Mouse (Mus musculus): Measurements from ENCODE around the gene Gramd1b. TPM values are rescaled to one million over a fixed set of nuclear protein-coding genes. Genes with fewer than 3 reads are reported as not detected.

The Gramd1b gene
- polyA plus RNA-seq, 1 experiment from 2014 or later, result 3.0 TPM

DNA sequence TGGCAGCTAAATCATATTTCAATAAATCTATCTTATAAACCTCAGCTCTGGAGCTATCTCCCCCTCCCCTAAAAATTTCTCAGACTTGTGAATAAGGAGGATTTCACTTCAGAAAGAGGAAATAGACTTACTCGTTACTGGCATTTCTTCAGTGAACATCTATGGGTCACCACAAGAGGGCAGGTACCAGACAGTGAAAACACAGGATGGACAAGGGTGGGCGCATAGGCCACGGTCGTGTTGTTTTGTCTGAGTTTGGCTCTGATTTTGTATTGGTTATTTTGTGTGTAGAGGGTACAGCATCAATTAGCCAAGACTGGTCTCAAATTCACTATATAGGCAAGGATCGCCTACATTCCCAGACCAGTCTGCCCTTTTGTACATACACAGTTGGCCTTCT lies 79.0 kb downstream of the Gramd1b start:
- no peak overlapping the region for H3K27ac ChIP-seq
- no peak overlapping the region for H3K4me3 ChIP-seq (replicated peaks)
- no peak overlapping the region for H3K9ac ChIP-seq
- ATAC-seq, result no peak
- H3K36me3 ChIP-seq, result no peaks in the 10 kb centered on the region
- H3K4me1 ChIP-seq (replicated peaks), result peaks cover 4% of the 10 kb centered on the region; the same call in 1 of the 2 replicates
- no peaks in the 10 kb centered on the region for H3K27me3 ChIP-seq (replicated peaks)
- no peak overlapping the region for H3K4me2 ChIP-seq (replicated peaks)
- no peaks in the 10 kb centered on the region for H3K9me3 ChIP-seq
- WGBS, result 68% methylated on average over 5 of the region's 5 CpGs

- H3K9me3 ChIP-seq, result no peaks in the 10 kb centered on the region
- H3K27ac ChIP-seq, result no peak overlapping the region
- ATAC-seq, result no peak
These were observed 80.4 kb downstream of the Gramd1b start for GRCm38 (mm10) chr9:40450776-40451175.

GRCm38 (mm10) chr9:40450417-40450714 lies 80.8 kb downstream of the Gramd1b start:
- Histone ChIP-seq H3K4me3 (replicated peaks) (no peak overlapping the region), H3K4me2 (replicated peaks) (no peak overlapping the region), H3K9ac (no peak overlapping the region), H3K4me1 (replicated peaks) (0 out of 2 replicates have a peak, but pooled peaks cover 4% of the 10 kb centered on the region), H3K9me3 (no peaks in the 10 kb centered on the region), H3K36me3 (no peaks in the 10 kb centered on the region), H3K27me3 (replicated peaks) (no peaks in the 10 kb centered on the region), H3K27ac (no peak overlapping the region)
- 53% methylated on average over 7 of the region's 7 CpGs for WGBS
- no peak for ATAC-seq

More at GRCm38 (mm10) chr9:40450776-40451175, 80.4 kb downstream of the Gramd1b start:
- no peak overlapping the region for H3K9ac ChIP-seq
- 0 out of 2 replicates have a peak, but pooled peaks cover 4% of the 10 kb centered on the region for H3K4me1 ChIP-seq (replicated peaks)
- no peaks in the 10 kb centered on the region for H3K36me3 ChIP-seq
- no peak overlapping the region for H3K4me3 ChIP-seq (replicated peaks)
- 60% methylated on average over 5 of the region's 5 CpGs for WGBS
- H3K4me2 ChIP-seq (replicated peaks), result no peak overlapping the region
- no peaks in the 10 kb centered on the region for H3K27me3 ChIP-seq (replicated peaks)

DNA sequence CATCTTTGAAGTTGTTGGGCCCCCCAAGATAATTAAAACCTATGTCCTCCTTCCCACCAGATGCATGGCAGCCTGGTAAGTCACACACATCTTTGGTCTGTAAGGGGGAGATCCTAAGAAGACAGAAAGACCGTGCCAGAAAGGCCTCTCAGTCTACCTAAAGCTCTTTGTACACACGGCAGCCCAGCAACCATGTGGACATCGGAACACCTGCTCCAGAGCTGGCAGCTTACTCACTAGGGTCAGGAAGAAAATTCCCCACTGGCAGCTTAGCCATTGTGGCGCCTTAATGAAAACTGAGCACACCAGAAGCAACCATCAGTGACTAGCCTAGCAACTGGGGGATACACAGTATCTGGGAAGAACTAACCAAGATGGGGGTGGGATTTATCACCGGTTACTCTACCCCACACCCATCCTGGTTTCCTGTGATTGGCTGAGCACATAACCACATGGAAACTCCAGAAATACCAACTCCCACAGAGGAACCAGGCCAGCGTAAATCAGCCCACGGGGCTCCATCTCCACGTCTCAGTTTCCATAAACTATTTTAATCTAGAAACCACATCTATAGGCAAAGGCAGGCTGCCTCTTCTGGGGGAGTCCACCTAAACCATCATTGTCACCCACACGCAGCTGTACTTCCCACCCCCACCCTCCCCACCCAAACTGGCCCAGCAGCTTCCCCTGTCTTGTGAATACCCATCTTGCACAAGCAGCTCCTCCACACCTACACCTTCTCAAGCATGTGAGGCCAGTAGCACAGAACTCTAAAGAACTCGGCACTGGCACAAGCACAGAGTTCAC lies 81.4 kb downstream of the Gramd1b start:
- no peak for ATAC-seq
- no peaks in the 10 kb centered on the region for H3K36me3 ChIP-seq
- no peak overlapping the region for H3K9ac ChIP-seq
- no peaks in the 10 kb centered on the region for H3K27me3 ChIP-seq (replicated peaks)
- 54% methylated on average over 10 of the region's 10 CpGs for WGBS
- no peak overlapping the region for H3K4me2 ChIP-seq (replicated peaks)
- no peak overlapping the region for H3K27ac ChIP-seq
- H3K9me3 ChIP-seq, result no peaks in the 10 kb centered on the region
- H3K4me3 ChIP-seq (replicated peaks), result no peak overlapping the region
- 0 out of 2 replicates have a peak, but pooled peaks cover 4% of the 10 kb centered on the region for H3K4me1 ChIP-seq (replicated peaks)

DNA sequence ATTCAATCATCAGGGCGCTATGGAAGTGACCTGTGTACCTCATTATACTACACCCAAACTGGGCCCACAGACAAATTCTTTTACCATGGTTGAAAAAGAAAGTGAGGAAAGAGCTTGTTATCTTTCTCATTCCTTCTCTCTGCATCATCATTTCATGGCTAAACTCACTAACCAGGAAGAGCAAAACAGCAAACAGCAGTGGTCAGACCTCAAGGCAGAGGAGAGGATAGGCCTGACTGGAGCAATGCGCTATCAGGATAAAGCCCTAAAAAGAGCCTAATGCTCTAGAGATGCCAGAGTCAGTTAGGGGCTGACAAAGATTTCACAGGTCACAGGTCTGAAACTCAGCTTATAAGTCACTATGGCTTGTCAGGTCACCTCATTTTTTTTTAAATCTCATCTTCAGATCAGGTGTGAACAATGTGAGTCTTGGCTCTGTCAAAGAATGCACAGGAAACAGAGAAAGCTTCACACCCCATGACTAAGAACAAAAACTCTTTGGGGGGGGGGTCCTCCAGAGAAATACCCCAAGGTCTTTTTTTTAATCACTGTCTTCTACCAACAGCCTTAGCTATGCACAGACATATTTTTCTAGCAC lies 82.4 kb downstream of the Gramd1b start:
- H3K36me3 ChIP-seq, result no peaks in the 10 kb centered on the region
- WGBS, result 90% methylated on average over 2 of the region's 2 CpGs
- no peak for ATAC-seq
- H3K9ac ChIP-seq, result no peak overlapping the region
- H3K27ac ChIP-seq, result no peak overlapping the region
- H3K4me1 ChIP-seq (replicated peaks), result 0 out of 2 replicates have a peak, but pooled peaks cover 4% of the 10 kb centered on the region
- no peaks in the 10 kb centered on the region for H3K27me3 ChIP-seq (replicated peaks)
- no peak overlapping the region for H3K4me2 ChIP-seq (replicated peaks)
- H3K9me3 ChIP-seq, result no peaks in the 10 kb centered on the region
- H3K4me3 ChIP-seq (replicated peaks), result no peak overlapping the region

GRCm38 (mm10) chr9:40447265-40447664 lies 83.9 kb downstream of the Gramd1b start:
- Histone ChIP-seq H3K9ac (no peak overlapping the region), H3K4me3 (replicated peaks) (no peak overlapping the region), H3K4me1 (replicated peaks) (no peaks in the 10 kb centered on the region), H3K36me3 (no peaks in the 10 kb centered on the region), H3K27ac (no peak overlapping the region), H3K4me2 (replicated peaks) (no peak overlapping the region), H3K9me3 (no peaks in the 10 kb centered on the region), H3K27me3 (replicated peaks) (no peaks in the 10 kb centered on the region)
- ATAC-seq, result no peak
- 75% methylated on average over 4 of the region's 4 CpGs for WGBS

DNA sequence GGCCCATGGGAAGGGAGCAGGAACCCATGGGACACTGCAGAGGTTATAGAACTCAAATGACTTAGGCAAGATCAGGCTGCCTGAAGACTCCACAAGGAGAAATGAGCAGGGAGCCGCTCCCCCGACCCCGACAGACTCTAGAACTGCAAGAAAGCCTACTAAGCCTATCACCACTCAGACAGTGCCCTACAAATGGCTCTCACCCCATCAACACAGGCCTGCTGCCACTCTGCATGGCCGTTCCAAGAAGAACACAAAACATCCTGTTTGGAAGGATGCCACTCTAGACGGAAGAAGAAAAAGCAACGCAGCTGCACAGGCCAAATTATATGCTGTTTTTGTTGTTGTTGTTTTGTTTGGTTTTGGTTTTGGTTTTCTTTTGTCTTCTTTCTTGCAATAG lies 86.2 kb downstream of the Gramd1b start:
- Histone ChIP-seq H3K4me1 (replicated peaks) (no peaks in the 10 kb centered on the region), H3K4me3 (replicated peaks) (no peak overlapping the region), H3K4me2 (replicated peaks) (no peak overlapping the region), H3K27ac (no peak overlapping the region), H3K9me3 (no peaks in the 10 kb centered on the region), H3K36me3 (no peaks in the 10 kb centered on the region), H3K27me3 (replicated peaks) (no peaks in the 10 kb centered on the region), H3K9ac (no peak overlapping the region)
- WGBS, result 91% methylated on average over 6 of the region's 6 CpGs
- no peak for ATAC-seq

DNA sequence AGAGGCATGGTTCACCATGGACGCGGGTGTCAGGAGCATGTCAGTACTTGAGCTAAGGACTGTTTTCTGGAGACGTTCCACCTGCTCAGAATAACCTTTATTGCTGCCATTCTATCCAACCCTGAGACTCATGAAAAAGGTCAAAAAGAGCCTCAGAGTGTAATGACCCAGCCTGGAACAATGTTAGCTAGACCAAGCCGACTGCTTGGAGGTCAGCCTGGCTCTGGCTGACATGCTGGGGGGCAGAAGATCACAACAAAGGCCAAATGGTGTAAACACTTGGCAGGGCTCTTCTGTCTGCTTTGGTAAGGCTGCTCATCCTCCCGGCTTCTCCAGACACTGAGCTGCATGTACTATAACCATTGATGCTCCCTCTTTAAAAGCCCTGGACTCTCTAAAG lies 88.4 kb downstream of the Gramd1b start:
- Histone ChIP-seq H3K27me3 (replicated peaks) (no peaks in the 10 kb centered on the region), H3K27ac (no peak overlapping the region), H3K4me3 (replicated peaks) (no peak overlapping the region), H3K4me1 (replicated peaks) (no peaks in the 10 kb centered on the region), H3K9me3 (no peaks in the 10 kb centered on the region), H3K36me3 (no peaks in the 10 kb centered on the region), H3K9ac (no peak overlapping the region), H3K4me2 (replicated peaks) (no peak overlapping the region)
- ATAC-seq, result no peak
- 59% methylated on average over 5 of the region's 5 CpGs for WGBS

GRCm38 (mm10) chr9:40439973-40440687 lies 91.1 kb downstream of the Gramd1b start:
- H3K4me1 ChIP-seq (replicated peaks), result no peaks in the 10 kb centered on the region
- H3K9ac ChIP-seq, result no peak overlapping the region
- no peak overlapping the region for H3K27ac ChIP-seq
- no peak overlapping the region for H3K4me2 ChIP-seq (replicated peaks)
- no peaks in the 10 kb centered on the region for H3K9me3 ChIP-seq
- 75% methylated on average over 8 of the region's 8 CpGs for WGBS
- H3K36me3 ChIP-seq, result no peaks in the 10 kb centered on the region
- H3K4me3 ChIP-seq (replicated peaks), result no peak overlapping the region
- 0 out of 2 replicates have a peak, but pooled peaks have one; percentile 55 for ATAC-seq
- H3K27me3 ChIP-seq (replicated peaks), result no peaks in the 10 kb centered on the region

DNA sequence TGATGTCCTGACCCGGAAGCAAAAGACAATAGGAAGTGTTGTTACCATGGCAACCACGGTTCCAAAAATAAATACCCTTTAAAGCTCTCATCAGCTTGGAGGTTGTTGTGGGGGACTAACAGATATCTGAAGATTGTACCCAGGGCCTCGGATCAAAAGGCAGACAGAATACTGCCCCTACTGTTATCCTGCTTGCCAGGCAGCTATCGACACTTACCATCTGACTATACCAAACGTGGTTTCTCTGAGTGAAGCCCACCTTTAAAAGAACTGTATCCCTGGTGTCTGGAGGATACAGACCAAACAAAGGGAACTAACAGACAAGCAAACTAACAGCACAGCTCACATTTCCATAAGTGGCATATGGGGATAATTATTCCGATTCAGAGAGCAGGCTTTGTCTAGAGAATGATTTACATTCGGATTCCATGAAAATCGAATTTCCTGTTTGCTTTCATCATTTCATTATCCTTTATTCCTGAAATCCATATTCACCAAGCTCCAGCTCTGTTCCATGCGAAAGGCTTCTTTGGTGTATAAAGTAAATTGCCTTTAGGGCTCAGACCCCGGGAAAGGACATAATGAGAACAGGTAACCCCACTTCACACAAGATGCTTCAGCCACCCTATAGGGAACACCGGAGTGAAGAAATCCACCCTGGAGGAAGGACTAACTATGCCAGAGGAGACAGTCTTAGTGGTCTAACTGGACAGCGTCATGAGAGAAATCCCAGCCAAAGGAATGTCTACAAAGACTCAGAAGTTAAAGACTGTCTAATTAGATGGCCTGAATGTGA lies 92.3 kb downstream of the Gramd1b start:
- no peak for ATAC-seq
- no peak overlapping the region for H3K27ac ChIP-seq
- H3K9ac ChIP-seq, result no peak overlapping the region
- H3K36me3 ChIP-seq, result no peaks in the 10 kb centered on the region
- H3K4me2 ChIP-seq (replicated peaks), result no peak overlapping the region
- WGBS, result 66% methylated on average over 12 of the region's 12 CpGs
- H3K27me3 ChIP-seq (replicated peaks), result no peaks in the 10 kb centered on the region
- H3K4me3 ChIP-seq (replicated peaks), result no peak overlapping the region
- no peaks in the 10 kb centered on the region for H3K9me3 ChIP-seq
- no peaks in the 10 kb centered on the region for H3K4me1 ChIP-seq (replicated peaks)

DNA sequence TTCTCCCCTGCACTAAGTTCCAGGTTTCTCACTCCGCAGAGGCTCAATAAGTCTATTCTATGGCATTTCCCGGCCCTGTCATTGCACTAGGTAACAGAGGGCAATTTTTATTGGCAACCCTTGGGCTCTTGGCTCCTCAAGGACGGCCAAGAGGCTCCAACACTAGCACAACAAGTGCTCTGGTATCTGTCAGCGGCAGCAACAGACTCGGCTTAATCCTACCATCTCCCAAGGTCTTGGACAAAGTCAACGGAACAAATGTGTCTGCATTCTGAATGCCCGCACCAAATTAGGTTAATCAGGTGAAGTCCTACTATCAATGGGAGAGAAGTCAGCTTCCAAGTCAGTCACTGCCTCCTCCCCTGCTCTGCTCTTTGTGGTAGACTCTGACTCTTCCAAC lies 93.3 kb downstream of the Gramd1b start:
- Histone ChIP-seq H3K4me2 (replicated peaks) (no peak overlapping the region), H3K9me3 (no peaks in the 10 kb centered on the region), H3K4me1 (replicated peaks) (no peaks in the 10 kb centered on the region), H3K27me3 (replicated peaks) (no peaks in the 10 kb centered on the region), H3K27ac (no peak overlapping the region), H3K9ac (no peak overlapping the region), H3K4me3 (replicated peaks) (no peak overlapping the region), H3K36me3 (no peaks in the 10 kb centered on the region)
- 78% methylated on average over 7 of the region's 7 CpGs for WGBS
- ATAC-seq, result no peak

DNA sequence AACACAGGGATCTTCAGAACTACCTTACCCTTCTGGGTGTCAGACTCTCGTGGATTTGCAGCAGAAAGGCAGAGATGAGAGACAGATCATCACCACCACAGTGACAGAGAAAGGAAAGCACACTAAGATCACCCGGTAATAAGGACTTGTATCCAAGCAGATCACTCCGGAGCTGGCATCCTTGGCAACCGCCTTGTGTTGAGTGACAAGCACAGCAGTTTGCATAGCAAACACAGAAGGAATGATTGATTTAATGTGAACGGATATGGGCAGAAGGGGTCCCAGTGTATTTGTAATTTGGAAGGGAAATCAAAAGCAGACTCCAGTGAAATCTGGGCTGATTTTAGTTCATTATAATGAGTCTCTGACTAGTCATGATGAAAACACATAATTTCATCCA lies 97.9 kb downstream of the Gramd1b start:
- no peak overlapping the region for H3K4me2 ChIP-seq (replicated peaks)
- H3K36me3 ChIP-seq, result no peaks in the 10 kb centered on the region
- H3K9me3 ChIP-seq, result no peaks in the 10 kb centered on the region
- no peaks in the 10 kb centered on the region for H3K4me1 ChIP-seq (replicated peaks)
- no peaks in the 10 kb centered on the region for H3K27me3 ChIP-seq (replicated peaks)
- H3K27ac ChIP-seq, result no peak overlapping the region
- no peak for ATAC-seq
- H3K4me3 ChIP-seq (replicated peaks), result no peak overlapping the region
- no peak overlapping the region for H3K9ac ChIP-seq
- WGBS, result 80% methylated on average over 5 of the region's 5 CpGs

Data from intestine, embryonic 15.5 days (tissue).